Mouse (Mus musculus): ENCODE data around the gene Ubash3b. TPM values are rescaled to one million over a fixed set of nuclear protein-coding genes. Genes with fewer than 3 reads are reported as not detected.

Ubash3b gene
- total RNA-seq, 2 experiments from 2014 or later = 5.9 to 7.2 TPM

GRCm38 (mm10) chr9:41102613-41103012 is 58.9 kb downstream of the Ubash3b start:
- ATAC-seq (replicated peaks; ENCODE audit: poor library complexity, severe bottlenecking) = no peak

- no peak for ATAC-seq (replicated peaks; ENCODE audit: poor library complexity, severe bottlenecking)
Measured at GRCm38 (mm10) chr9:41099897-41100296, 61.6 kb downstream of the Ubash3b start.

GRCm38 (mm10) chr9:41099067-41099466 is 62.4 kb downstream of the Ubash3b start:
- ATAC-seq (replicated peaks; ENCODE audit: poor library complexity, severe bottlenecking) = no peak

DNA sequence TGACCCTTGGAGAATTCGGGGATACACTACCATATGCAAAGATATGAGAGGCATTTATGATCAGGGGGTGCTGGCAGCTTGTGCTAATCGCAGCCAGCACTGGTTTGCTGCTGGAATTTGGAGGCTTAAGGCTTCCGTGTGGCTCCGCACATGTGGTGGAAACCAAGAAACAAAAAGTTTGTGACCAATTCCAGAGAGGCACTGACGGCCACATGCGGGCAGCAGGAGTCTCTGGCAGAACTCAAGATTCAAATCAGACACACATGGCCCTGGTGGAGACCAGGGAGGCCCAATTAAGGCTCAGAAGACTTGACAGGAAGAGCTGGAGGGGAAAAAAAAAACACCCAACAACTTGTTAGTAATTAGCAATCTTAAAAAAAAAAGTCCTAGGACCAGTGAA is 63.4 kb downstream of the Ubash3b start:
- no peak for ATAC-seq (replicated peaks; ENCODE audit: poor library complexity, severe bottlenecking)

DNA sequence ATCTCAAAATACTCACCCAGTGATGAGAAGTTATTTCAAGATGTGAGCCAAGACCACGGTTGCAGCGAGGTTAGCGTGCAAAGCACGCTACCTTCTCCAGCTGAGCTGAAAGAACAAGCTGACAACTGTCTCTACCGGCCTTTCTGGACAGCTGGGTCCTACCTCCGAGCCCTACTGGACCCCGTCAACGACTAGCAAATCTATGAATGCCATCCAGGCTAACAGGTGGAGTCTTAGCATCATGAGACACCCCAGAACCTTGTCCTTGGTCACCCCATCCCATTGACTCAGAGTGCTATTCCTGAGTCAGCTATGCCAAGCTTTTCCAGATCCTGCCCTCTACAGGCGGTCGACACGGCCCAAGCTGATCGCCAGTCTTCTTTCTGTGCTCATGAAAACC is 69.5 kb downstream of the Ubash3b start:
- ATAC-seq (replicated peaks; ENCODE audit: poor library complexity, severe bottlenecking) = no peak

DNA sequence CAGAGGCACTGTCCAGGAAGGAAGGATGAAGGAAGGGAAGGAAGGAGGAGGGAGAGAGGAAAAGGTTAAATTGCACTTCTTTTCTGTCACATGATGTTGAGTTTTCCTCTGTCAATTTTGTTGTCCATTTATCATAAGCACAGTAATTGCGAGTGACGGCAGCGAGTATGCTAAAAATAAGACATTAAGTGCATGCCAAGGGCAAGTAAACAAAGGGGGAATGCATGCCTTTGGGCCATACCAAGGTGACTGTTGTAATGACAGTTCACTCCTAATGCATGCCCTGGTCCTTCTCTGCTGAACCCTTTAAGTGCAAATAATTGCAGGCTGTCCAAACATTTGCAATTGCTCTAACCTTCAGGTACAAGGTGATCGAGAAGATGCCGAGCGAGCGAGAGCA is 70.3 kb downstream of the Ubash3b start:
- no peak for ATAC-seq (replicated peaks; ENCODE audit: poor library complexity, severe bottlenecking)

DNA sequence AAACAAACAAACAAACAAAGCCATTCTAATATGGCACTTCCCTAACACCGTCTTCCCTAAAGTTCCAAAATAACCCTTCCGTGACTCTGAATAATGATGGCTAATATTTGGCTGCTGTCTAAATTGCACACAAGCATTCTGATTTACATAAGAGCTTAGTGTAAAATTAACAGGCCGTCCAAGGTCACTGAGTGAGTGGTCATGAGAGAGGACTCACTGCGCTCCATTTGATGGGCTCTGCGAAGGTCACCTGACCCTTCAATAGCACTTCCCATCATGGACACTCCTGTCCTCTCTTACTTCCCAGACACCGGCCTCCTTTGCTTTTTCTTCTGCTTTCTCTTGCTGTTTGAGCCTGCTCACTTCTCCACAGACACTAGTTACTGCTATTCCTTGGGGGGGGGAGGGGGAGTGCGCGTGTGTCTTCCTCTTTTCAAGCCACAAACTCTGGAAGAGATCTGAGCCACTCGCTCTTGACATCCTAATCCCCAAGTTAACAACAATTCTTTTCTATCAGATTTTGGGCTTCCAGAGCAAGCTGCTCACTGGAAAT is 73.6 kb downstream of the Ubash3b start:
- ATAC-seq (replicated peaks; ENCODE audit: poor library complexity, severe bottlenecking) = peak; percentile 86

DNA sequence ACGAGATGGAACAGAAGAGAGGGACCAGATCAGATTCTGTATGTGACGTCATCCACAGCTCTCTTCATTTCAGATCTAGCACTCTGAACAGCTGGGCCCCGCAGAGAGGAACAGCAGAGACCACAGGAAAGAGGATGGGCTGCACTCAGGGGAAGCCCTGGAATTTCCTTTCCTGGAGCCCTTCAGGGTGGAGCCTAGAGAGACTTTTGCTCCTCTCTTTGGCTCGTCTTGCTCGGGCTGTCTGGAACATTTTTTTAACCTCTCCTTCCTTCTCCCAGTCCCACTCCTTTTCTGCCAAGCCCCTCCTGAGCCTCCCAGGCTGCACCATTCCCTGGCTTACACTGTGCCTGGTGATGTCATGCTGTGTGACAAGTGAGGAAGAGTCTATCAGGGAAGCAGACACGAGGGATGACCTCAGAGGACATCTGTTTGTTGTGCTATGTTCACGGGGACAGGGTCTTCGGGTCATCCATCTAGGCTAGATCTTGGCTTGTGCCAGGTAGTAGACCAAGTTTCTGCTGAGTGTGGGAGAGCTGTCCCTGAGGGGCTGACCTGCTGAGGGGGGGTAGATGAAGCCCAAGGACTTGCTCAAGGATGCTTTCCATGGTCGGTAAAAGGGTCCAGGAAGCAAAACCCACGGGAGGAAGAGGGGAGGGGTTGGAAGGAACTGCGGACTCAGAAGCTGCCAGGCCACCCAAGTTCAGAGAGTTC is 77.2 kb downstream of the Ubash3b start:
- peak; percentile 49 for ATAC-seq (replicated peaks; ENCODE audit: poor library complexity, severe bottlenecking)

- ATAC-seq (replicated peaks; ENCODE audit: poor library complexity, severe bottlenecking) = no peak
Measured at GRCm38 (mm10) chr9:41083386-41084055, 78.0 kb downstream of the Ubash3b start.

- peak; percentile 23 for ATAC-seq (replicated peaks; ENCODE audit: poor library complexity, severe bottlenecking)
Measured at GRCm38 (mm10) chr9:41082891-41083290, 78.6 kb downstream of the Ubash3b start.

DNA sequence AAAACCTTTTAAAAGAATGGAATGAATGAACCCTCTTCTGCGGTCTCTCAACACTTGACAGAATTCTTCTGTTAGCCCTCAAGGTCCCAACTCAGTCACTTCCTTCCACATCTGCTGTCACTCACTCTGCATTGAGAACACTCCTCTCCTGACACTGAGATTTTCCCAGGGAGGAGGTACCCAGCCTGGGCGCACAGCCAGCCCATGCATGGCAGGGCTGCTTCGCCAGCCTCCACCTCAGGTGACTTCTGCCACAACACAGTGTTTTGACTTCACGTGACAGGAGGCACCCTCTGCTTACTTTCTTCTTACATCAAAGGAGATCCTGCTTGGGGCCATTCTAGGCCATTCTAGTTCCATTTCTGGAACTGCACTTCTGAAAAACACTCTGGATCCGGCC is 80.6 kb downstream of the Ubash3b start:
- ATAC-seq (replicated peaks; ENCODE audit: poor library complexity, severe bottlenecking) = peak; percentile 16; the same call in 1 of the 2 replicates

DNA sequence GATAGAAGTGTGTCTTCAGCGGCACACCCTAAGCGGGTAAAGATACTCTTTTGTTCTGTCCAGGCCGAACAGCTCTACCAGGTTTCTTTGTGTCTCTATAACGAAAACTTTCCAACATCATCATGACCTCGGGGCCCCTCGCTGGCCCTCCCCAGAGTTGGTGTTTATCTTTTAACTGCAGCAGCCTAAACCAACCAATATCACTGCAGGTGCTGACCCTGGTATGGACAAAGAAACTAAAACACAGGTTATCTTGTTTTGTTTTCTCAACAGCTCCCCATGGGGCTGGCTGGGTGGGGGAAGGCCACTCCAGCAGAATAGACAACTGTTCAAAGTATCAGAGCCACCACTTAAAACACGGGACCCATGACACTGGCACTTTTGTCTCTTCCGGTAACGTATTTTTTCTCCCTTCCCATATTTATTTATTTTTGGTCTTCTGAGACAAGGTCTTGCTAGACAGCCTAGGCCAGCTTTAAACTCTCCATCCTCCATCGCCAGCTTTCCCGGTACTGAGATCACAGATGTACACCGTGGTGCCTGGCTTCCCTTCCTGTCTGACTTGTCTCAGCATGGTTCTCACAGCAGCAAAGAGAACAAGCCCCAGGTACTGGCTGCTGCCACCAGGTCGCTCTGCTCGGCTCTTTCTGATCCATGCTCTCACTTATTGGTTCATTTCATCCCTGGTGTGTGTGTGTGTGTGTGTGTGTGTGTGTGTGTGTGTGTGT is 81.9 kb downstream of the Ubash3b start:
- no peak for ATAC-seq (replicated peaks; ENCODE audit: poor library complexity, severe bottlenecking)

- ATAC-seq (replicated peaks; ENCODE audit: poor library complexity, severe bottlenecking) = peak; percentile 20
Measured at GRCm38 (mm10) chr9:41078198-41078597, 83.3 kb downstream of the Ubash3b start.

DNA sequence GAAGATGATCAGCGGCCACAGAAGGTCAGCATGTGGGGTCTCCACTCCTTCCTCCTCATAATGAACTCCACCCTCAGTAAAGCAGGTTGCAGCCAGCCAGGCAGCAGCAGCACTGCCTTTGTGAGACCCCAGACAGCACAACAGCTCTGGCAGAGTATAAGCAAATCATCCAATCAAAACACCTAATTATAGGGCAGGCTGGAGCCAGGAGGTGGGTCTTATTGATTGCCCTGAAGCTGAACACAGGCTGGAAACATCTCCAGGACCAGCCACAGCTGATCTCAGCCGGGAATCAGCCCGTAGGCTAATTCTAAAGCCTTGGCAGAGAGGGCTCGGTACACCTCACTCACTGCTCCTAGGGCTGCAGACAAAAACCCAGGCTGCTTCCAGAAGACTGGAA is 85.3 kb downstream of the Ubash3b start:
- no peak for ATAC-seq (replicated peaks; ENCODE audit: poor library complexity, severe bottlenecking)

DNA sequence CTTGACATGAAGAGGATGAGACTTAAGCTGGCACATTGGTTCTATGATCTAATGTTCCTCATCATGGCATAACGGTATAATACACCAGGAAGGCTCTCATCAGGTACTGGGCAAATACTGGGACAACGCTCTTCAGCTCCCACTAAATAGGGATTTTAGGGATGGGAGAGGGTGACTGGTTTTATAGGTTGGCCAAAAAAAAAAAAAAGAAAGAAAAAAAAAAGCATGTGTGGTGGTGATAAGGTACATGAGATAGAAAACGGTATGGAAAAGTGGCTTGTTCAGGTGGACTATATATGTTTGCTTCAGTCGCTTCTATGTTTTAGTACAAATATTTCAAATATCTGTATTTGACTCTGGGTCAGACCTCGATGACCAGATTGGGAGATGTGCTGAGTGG is 86.0 kb downstream of the Ubash3b start:
- no peak for ATAC-seq (replicated peaks; ENCODE audit: poor library complexity, severe bottlenecking)

DNA sequence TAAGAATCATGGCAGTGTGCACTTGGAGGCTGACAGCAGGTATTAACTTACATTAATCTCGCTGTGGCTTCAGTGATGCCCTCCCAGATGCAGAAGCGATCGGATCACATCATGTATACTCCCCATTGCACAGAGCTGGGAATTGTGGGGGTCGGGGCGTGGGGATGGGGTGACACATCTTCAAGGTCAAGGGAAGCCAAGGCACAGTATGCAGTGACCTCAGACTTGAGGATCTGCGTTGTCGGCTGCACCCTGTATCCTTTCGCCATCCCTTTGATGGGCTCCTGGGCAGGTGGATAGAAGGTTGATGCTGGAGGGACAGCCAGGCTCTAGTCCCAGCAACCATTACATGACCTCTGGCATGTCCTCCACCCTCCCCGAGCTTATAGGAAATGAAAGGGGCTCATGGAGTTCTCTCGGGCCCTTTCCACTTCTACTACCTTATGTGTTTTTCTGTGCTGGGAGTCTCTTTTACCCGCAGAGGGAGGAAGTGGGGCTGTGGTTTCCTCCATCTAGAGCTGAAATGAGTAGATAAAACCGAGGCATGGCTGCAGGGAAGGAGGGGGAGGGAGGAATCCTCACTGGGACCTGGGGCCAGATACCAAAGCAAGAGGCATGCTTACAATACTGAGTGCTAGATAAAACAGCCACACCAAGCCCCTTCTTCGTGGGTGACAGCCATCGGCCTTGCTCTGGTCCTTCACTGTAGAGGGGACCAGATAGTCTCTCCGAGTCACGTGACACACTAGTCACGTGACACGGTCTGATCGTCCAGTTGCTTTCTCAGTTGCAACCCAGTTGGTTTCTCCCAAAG is 88.1 kb downstream of the Ubash3b start:
- ATAC-seq (replicated peaks; ENCODE audit: poor library complexity, severe bottlenecking) = peak; percentile 58

DNA sequence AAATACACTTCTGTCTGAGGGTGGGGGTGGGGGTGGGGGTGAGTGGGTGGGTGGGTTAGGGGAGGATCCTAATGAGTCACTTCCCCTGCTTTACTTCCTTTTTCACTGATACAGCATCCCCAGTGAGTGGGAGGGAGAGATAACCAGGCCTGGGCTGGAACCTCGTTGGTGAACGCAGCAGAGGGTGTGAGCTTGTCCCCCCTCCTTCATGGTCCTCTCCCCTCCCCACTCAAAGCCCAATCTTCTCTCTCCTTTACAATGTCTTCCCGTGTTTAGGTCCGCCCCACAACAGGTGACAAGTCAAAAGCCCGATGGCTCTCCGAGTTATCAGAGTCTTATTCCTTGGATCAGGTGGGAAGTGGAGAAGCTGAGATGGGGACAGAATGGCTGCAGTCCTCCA is 88.7 kb downstream of the Ubash3b start:
- ATAC-seq (replicated peaks; ENCODE audit: poor library complexity, severe bottlenecking) = peak; percentile 18

DNA sequence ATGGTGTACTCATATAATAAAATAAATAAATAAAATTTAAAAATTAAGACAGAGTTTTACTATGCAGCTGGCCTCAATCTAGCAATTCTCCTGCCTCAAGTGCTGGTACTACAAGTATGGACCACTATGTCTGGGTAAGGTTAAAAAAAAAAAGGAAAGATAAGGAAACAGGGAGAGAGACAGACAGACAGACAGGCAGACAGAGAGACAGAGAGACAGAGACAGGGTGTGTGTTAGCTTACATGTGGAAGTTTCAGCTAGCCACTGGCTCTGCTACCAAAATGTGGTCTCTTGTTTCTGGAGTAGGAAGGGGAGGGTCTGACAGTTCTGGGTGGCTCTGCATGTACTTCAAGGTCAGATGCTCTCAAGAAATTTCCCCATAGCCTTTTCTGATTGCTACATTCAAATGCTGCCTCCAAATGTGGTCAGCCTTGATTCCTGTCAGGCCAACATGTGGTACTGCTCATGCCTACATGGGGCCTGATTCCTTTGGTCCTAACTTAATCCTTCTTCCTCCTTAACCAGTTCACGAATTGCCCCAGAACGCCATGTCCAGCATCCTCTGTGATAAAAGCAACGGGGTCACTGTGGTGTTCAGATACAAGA is 89.5 kb downstream of the Ubash3b start:
- ATAC-seq (replicated peaks; ENCODE audit: poor library complexity, severe bottlenecking) = peak; percentile 48

DNA sequence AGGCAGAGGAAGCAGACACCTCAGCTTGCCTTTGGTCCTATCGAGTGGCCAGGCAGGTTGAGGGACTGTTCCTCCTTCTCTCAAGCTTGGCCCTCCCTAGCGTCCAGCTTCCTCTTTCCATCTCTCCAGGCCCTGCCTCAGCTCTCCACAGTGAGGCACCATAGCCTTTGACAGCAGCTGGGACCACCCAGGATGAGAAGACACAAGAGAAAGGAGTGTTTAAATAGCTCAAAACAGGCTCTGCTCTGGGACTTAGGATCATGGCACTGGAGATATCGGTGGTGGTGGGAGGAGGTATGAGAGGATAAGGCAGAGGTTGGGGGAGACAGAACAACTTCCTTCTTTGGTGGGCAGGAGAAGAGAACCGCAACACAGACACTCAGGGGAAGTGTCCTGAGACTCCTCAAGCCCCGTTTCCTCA is 90.7 kb downstream of the Ubash3b start:
- ATAC-seq (replicated peaks; ENCODE audit: poor library complexity, severe bottlenecking) = peak; percentile 55

GRCm38 (mm10) chr9:41069509-41069908 is 92.0 kb downstream of the Ubash3b start:
- no peak for ATAC-seq (replicated peaks; ENCODE audit: poor library complexity, severe bottlenecking)
